Mouse (Mus musculus) induced T-regulatory cell, adult 2 months (primary cell): Measurements from ENCODE around the gene Ilf2.
A peak's percentile ranks its signal among the peaks of the same experiment; 100 is the strongest.

Experiments used
- DNase-seq: peaks from one replicate; pipeline ENCODE4 v3.0.0-alpha.2; 2012; ENCODE audit warnings: low read depth

Gene Ilf2

DNA sequence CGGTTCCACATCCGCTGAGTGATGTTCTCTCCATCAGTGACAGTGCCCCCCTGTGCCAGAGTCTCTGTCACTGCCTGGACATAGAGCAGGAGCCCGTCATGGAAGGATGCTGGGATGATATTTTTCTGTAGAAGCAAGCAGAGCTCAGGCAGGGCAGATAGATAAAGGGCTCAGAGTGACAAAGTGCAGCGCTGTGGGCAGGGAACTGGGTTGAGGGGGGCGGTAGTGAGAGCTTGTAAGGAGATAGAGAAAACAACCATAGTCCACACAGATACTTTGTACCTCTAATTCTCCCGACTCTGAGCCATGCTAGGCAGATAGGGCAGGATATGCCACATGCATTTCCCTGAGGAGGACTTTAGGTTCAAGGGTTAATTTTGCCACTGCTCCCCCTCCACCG lies 13.3 kb upstream of the Ilf2 start:
- DNase-seq = no peak

DNA sequence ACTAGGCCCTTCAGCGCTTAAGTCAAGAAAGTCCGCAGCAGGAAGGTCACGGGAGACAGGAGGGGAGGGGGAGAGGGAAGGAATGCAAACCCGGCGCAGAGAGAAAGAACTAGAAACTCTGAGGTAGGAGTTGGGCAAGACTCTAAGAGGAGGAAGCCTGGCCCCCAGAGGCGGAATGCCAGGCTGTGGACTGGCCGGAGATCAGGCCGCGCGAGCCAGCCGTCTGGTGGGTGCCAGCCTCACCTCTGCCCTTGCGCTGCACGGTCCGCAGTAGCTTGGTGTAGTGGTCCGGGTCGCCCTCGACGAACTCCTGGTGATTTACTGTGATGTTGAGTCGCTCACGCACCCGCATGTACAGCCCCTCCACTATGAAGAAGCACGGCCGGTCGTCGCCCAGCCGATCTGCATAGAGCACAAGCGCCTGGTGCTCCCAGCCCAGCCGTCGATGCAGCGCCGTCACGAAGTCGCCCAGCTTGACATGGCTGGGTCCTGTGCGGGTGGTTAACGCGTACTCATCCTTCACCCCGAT lies 11.3 kb upstream of the Ilf2 start:
- DNase-seq = no peak

DNA sequence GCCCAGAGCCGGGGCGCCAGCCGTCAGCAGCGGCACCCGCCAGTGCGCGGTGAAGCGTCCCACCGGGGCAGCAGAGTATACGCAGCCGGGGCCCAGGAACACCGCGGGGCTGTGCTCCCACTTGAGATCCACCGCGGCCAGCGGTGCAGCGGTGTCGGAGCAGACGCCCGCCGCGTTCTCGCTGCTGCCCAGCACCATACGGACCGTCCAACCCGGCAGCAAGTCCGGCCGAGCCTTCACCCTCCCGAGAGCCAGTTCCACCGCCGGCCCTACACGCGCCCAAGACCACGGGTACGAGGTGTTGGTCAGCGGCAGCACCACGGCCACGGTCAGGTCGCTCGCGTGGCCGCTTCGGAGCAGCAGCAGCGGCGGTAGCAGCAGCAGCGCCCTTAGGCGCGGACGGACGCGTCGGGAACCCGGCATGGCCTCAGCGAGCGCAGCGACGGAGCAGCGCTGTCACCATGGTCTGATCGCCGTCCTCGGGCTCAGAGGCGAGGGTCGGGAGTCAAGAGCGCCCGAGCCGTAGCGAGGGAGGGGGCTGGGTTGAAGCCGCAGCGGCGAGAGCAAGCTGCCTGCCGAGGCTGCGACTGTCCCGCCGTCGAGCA lies 10.7 kb upstream of the Ilf2 start:
- no peak for DNase-seq

DNA sequence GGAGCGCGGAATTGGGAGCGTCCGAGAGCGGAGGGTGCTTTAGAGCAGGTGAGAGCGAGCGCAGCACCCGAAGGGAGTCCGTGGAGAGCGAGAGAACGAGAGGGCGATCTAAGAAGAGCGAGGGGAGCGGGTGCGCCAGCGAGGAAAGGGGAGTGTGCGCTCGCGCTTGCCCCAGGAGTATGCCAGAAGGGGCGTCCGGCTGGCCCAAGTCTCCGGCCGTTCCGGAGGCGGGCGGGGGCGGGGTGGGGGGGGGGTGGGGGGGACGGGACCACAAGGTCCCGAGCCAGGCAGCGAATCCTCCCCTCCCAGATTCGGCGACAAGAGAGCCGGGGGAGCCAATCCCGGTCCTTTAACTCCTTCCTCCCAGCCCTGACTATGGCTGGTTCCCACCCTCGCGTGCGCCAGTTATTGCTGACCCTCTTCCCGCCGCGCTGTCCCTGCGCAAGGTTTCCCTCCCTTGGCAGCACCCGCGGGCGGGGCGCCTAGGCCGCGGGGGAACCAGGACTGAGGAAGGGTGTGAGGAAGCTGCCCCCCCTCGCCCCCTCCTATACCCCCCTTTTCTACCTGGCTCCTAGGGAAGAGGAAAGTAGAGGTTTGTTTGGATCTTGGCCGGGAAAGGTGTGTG lies 10.1 kb upstream of the Ilf2 start, which contains the start of gene Npr1:
TSS of gene Npr1 (minus strand) at position 181 of the 625 bp plus-strand sequence.
- peak; percentile 52 for DNase-seq

DNA sequence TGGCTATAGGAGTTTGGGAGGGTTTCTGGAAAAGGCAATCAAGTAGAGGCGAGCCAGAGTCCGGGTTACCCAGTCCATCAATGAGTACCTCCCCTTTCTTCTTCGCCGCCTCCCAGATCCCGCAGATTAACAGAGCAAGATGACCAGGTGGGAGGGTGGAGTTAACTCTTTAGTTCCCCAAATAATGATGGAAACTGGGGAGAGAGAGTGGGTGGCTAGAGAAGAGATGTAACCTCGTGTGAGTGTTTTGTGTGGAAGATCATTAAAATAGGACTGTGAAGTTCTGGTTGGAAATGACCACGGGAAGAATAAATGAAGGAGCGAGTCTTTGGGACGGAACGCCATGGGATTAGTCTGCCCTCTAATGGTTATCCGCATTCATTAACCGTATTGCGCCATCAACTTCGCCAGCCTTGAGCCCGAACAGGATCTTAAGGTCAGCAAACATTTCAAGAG lies 9.6 kb upstream of the Ilf2 start:
- peak; percentile 67 for DNase-seq

DNA sequence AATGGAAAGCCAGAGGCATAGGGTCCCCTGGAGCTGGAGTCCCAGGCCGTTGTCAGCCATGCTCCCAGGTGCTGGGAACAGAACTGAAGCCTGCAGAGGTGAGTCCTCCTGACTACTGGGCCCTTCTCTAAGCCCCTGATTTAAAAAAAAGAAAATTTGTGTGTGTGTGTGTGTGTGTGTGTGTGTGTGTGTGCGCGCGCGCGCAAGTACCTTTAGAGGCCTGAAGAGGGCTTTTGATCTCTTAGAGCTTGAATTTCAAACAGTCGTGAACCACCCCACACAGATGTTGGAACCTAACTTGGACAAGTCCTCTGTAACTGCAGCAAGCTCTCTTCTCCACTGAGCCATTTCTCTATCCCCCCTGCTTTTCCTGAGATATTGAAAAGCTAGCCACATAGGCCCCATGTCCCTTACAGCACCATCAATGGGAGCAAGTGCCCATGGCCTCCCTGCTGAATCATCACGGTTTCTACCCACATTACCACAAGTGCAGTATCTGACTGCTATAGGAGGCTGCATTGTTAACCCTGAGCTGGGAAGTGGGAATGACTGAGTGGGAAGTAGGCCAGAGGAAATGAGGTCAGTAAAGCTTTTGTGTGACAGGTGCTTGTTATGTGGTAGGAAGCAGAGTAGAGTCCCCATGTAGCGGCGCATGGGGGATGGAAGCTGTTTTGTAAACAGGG lies 8.2 kb upstream of the Ilf2 start:
- no peak for DNase-seq

DNA sequence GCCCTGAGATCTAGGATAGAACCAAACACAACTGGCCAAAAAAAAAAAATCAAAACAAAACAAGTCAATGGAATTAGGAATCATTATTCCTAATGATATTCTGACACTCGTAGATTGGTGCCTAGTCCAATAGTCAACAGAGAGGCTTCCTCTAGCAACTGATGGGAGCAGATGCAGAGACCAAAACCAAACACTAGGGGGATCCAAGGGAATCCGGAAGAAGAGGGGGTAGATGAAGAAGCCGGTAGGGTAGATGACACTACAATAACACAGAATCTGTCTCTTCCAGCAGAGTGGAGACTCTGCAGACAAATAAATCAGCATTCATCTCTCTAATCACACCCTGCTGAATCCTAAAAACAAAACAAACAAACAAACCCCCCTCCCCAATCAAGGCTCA lies 3.7 kb upstream of the Ilf2 start:
- DNase-seq = peak; percentile 90

DNA sequence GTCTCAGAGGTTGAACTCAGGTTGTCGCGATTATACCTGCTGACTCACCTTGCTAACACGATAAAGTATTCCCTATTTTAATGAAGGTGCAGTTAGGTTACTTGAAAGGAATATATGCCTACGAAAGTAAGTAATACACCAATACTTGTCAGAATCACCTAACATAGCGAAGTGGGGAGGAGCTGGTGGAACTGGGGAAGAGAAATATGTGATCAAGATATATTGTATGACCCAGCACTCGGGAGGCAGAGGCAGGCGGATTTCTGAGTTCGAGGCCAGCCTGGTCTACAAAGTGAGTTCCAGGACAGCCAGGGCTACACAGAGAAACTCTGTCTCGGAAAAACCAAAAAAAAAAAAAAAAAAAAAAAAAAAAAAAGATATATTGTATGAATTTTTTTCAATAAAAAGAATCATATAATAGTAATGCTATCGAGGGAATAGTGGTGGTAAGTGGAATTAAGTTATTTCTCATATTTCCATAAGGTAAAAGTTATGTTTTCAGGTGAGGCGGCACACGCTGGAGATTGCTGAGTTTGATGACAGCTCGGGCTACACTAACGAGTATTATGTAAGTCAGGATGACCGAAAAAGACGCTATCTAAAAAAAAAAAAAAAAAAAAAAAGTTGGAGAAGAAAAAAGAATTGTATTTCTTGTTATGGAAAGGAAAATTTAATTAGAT lies 635 bp upstream of the Ilf2 start:
- DNase-seq = peak; percentile 49

DNA sequence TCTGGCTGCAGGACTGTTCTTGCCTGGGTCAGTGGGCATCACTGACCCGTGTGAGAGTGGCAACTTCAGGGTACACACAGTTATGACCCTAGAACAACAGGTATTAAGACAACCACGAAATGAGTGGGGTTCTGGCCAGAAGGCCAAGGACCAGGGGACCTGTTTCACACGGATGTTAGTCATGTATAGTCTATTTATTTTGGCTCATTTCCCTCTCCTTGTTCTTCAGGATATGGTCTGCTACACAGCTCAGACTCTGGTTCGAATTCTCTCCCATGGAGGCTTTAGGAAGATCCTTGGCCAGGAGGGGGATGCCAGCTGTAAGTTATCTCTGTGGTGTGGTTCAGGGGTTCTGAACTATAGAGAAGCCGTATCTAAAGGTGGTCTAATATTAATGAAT lies 11.1 kb downstream of the Ilf2 start:
- no peak for DNase-seq

DNA sequence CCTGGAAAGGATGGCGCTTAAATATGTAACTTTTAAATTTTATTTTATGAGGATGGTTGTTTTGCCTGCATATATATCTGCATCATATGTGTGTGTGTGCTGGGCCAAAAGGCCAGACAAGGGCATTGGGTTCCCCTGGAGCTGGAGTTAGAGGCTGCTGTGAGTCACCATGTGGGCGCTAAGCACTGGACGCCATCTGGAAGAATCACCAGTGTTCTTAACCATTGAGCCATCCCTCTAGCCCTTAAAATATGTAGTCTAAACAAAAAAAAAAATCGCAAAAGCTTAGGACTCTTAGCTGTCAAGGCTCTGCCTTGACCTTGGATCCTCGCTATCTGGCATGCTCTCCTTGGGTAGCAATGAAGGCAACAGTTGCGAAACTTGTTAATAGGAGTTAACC lies 12.7 kb downstream of the Ilf2 start:
- no peak for DNase-seq

DNA sequence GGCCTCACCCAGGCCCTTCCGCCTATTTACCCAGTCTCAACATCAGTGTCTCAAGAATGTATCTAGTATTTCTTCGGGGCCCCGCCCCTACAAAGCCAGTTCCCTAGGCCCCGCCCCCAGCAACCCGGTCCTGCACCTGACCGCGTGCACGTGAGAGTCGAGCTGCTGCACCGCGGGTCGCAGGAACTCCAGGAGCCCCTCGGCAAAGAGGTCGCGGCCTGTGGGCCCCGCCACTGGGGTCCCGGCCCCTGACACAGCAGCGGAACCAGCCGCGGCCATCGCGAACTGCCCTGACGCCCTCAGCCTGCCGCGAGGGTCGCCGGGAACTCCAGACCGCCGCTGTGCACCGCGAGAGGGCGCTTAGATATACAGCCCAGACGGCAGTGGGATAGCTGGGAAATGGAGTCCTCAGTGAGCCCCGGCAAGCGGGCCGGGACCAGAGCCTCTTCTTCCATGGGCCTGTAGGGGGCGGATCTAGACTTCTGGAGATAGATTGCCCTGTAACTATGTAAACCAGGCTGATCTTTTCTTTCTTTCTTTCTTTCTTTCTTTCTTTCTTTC lies 14.8 kb downstream of the Ilf2 start, which contains the start of gene Snapin:
TSS of gene Snapin (minus strand) at position 338 of the 561 bp plus-strand sequence.
- peak; percentile 97 for DNase-seq

DNA sequence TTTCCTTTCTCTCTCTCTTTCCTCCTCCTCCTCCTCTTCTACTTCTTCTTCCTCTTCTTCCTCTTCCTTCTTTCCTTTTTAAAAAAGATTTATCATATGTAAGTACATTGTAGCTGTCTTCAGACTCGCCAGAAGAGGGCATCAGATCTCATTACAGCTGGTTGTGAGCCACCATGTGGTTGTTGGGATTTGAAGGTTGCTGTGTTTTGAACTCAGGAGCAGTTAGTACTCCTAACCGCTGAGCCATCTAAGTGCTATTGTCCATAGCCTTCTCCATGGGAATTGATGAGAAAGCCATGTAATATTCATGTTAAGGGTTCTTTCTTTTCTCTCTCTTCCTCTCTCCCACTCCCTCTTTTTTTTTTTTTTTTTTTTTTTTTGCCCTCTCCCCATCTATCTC lies 15.4 kb downstream of the Ilf2 start:
- peak; percentile 82 for DNase-seq

DNA sequence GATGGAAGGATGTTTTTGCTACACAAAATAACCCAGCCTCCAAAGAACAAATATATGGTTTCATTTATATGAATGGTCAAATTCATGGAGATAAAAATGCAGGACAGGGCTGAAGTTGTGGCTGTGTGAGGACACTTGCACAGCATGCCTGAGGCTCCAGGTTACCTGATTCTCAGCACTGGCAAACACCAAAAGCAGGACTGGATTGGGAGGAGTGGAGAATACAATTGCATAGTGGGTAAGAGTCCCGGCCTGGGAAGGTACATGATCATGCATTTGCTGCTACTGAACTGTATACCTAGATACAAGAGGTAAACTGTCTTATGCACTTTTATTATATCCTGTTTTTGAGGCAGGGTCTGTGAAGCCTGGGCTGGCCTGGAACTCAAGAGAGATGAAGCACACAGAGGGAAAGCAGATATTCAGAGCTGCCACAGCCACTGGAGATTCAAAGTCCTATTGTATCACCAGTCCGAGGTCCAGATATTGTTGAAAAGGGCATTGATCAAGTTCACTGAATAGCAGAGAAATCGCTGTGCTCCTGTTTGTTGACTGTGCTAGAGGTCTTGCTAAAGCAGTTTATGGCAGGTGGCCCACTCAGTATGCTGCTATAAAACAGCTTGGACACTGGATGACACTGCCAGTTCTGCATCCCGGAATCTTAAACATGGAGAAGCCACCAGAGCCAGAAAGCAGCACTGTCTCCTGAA lies 18.1 kb downstream of the Ilf2 start:
- DNase-seq = no peak

DNA sequence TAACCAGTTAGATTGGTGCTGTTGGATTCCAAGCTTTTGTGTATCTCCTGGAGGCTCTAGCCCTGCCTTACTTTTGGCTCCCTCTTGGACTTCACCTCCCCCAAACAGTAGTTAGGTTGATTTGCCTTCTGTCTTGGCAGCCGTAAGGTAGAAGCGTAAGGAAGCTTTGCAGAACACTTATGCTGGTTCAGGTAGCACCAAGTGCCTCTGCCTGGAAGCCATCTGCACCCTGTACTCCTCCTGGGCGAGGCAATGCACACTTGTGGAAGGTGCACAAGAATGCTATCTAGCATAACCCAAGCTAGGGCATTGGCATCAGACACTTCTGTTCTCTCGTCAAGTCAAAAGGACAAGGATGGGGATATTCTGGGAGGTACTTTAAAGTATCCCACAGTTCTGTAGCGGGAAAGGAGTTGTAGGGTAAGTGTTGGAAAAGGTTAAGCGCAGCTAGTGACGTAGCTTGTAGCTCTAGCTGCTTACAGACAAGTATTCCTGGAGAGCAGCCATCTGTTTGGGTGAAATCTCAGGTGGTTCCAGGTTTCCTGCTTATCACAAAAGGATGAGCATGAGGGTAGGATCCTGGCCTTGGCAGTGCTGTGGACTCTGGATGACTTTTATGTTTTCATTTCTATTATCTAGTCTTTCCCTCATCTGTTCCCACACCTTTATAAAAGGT lies 20.1 kb downstream of the Ilf2 start:
- no peak for DNase-seq

DNA sequence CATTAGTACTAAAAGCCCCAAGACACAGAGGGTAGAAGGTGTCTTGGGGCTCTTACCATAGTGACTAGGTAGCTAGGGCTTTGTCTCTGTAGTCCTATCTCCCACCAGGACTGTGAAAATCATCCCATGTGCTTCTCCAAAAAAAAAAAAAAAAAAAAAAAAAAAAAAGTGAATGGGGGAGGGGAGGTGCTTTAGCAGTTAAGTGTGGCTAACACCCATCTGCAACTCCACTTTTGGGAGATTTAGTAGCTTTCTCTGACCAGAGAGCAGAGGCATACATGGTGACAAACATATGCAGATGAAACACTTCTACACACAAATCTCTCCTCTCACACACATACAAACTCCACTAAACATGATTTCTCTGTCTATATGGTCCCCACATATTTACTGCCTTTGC lies 21.7 kb downstream of the Ilf2 start:
- no peak for DNase-seq

DNA sequence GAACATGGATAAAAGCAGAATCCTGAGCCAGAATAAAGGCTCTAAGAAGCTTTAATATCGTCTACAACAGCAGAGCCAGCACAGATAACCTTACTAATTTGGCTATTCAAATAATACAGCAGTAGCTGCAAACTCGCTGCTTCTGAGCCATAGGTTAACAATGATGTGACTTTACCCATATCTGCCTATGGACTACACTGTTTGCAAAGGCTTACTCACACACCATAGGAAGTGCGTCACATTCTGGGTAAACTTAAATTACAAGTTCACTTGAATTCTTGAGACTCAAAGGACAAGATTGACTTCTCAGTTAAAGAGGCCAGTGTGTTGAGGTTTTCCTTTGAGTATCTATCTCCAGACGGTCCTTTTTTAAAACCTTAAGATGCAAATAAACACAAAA lies 27.5 kb downstream of the Ilf2 start:
- peak; percentile 42 for DNase-seq

DNA sequence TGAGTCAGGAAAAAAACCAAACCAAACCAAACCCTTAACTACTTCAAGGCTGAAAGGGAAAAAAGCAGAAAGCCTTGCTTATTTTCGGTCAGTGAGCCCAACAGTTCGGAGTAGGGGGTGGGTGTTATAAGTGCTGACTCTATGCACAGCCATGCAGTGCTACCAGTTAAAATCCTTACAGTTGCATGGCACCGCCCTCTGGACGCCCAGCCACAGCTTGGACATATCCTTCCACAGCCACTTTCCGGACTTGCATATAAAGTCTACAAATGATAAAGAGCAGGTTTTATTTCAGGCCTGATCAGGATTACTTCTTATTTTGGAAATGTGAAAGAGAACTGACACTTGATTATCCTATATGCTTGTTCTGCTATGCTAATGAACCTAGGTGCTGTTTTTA lies 29.3 kb downstream of the Ilf2 start:
- no peak for DNase-seq

DNA sequence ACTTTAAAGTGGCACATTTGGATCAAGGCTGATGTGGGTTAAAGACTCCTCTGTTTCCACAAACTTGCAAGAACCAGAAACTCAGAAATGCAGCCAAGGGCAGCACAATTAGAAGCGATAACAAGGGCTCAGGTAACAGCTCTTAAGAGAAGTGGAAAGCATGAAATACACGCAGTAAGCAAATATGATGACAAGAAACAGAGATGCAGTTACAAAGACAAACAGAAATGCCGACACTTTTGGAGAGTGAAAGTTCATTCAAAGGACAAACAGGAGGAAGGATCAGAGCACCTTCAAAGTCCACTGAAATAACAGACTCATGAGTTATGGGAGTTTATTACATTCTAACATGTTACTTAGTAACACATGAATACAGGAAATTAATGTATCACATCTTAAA lies 30.4 kb downstream of the Ilf2 start:
- DNase-seq = no peak

DNA sequence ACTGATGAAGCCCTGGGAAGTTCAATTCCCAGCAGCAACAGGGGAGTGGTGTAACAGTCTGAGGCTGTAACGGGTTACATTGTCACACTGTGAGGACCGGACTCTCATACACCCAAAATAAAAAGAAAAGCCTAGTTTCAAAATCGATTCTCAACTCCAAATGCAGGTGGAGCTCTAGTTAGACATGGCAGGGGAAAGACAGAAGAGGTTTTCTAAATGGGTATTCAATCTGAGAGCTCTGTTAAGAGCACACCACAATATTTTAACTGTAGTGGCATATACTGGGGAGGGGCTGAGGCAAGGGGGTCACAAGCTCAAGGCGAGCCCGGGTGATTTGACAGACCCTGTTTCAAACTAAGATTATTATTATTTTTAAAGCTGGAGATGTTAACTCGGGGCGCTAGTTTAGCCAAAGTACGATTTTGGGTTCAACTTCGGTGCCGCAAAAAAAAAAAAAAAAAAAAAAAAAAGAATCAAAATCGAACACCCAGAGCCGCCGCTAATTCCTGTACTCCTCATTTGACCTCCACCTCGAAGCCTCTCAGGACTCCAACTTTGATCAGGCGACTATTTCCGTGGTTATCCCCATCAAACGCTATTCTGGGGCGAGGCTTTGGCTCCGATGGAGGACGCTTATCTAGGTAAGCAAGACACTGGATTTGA lies 32.5 kb downstream of the Ilf2 start:
- DNase-seq = peak; percentile 59

DNA sequence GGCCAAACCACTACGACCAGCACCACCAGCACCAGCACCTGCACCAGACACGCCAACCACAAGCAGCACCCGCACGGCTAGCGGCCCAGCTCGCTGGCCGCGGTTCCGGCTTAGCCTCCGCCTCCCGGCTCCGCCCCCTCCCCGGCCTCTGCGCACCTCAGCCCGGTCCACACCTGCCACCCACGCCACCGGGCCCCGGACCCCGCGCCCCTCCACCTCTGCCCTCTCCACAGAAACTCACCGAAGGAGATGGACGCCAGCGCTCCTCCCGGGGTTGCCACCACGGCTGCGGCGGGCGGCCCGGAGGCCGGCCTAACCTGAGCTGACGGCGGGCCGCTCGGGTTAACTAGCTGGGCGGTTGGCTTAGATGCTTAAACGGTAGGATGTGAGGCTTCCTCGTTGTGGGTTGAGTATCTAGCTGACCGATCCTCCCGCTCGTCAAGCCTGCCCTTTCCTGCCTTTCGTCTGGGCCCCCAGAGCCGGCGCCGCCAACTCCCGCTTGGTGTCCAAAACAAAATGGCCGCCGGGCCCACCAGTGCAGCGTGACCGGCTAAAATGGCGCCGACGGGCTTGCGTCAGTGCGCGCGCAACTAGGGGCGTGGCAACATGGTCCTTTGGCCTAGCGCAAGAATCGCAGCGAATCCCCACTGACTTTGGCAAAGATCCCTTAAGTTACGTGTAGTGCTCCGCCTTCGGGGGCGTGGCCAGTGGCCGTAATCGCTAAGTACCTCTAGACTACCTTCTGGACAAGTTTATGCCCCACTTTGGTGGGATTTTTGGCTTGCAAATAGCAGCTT lies 33.2 kb downstream of the Ilf2 start, which contains the start of gene Chtop:
TSS of gene Chtop (minus strand) at position 549 of the 797 bp plus-strand sequence.
- peak; percentile 100 for DNase-seq
